Comparison of ENCODE assay signal across 14 mouse cellular contexts in genomic region chr11:13237198-13237597, GRCm38 (mm10).
"Had no signal": no experiment of that assay in that cellular context is flagged by ENCODE, and none has a peak within 500 bp of the region (broad histone marks: within the 10 kb centered on the region; RNA-seq: fewer than 3 reads in every experiment).

No protein-coding gene starts in this region.

- H3K4me2 ChIP-seq: limb, embryonic 13.5 days; midbrain, embryonic 12.5 days; neural tube, embryonic 13.5 days had no signal

- H3K9me3 ChIP-seq: limb, embryonic 13.5 days; midbrain, embryonic 12.5 days; neural tube, embryonic 13.5 days had no signal

- H3K27me3 ChIP-seq: limb, embryonic 13.5 days; midbrain, embryonic 12.5 days; neural tube, embryonic 13.5 days had no signal

- H3K9ac ChIP-seq: limb, embryonic 13.5 days; liver, embryonic 14.5 days; midbrain, embryonic 12.5 days; neural tube, embryonic 13.5 days had no signal

- H3K4me1 ChIP-seq: limb, embryonic 13.5 days; midbrain, embryonic 12.5 days; neural tube, embryonic 13.5 days had no signal

- ATAC-seq: midbrain, embryonic 16.5 days had no signal

- H3K27ac ChIP-seq: limb, embryonic 13.5 days; liver, embryonic 14.5 days; midbrain, embryonic 12.5 days; neural tube, embryonic 13.5 days; stomach, postnatal 0 days had no signal

- H3K4me3 ChIP-seq: limb, embryonic 13.5 days; midbrain, embryonic 12.5 days; neural tube, embryonic 13.5 days had no signal

- H3K36me3 ChIP-seq: limb, embryonic 13.5 days; midbrain, embryonic 12.5 days; neural tube, embryonic 13.5 days had no signal

- DNase-seq: kidney, adult 9 months; kidney, postnatal 14 days; layer of hippocampus, postnatal 36 days; left cerebral cortex, postnatal 4 days; lung, adult 18-20 months; right cerebral cortex, postnatal 25 days; thymus, adult 18-20 months; thymus, postnatal 25 days had no signal
